Mouse (Mus musculus): Measurements from ENCODE around the gene 4931417E11Rik.

DNA sequence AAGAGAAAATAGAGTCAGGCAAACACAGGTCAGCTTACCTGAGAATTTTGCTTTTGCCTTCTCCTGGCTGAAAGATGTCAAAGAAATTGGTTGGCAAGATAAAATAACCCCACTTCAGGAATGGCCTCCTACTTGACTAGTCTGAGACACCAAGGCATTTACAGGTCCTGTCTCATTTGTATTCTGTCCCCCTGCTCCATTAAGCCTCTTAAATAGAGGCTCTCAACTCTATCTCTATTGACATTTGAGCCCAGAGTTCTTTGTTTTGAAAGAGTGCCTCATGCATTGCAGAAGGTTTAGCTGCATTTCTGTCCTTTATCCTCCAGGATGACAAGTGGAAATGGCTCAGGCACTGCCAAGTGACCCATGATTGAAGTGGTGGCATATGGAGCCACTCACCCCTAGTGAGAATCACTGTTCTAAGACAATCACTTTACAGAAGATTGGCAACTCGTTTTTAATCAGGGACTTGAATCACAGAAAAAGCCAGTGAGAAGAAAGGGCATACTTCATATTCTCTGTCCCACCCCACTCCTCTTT is 42.1 kb downstream of the 4931417E11Rik start:
- TF ChIP-seq POLR2A (IDR thresholded peaks at IDR 0.05; ENCODE audit: borderline replicate concordance, insufficient read depth, low read length) (no peak), CTCF (IDR thresholded peaks at IDR 0.05; ENCODE audit: borderline replicate concordance, insufficient read depth, low read depth, low read length) (no peak)
